ENCODE assay signal across 12 mouse cellular contexts in genomic region chr9:107480477-107481069, GRCm38 (mm10). TPM values are rescaled to one million over a fixed set of nuclear protein-coding genes. Genes with fewer than 3 reads are reported as not detected.
DNase-seq lines count a peak whose midpoint lies in the region; ATAC-seq lines count a peak whose summit lies in the region.
"Had no signal": no experiment of that assay in that cellular context is flagged by ENCODE, and none has a peak within 500 bp of the region (broad histone marks: within the 10 kb centered on the region; RNA-seq: fewer than 3 reads in every experiment).

No protein-coding gene starts in this region.

- 3% methylated on average over 9 of the region's 9 CpGs for WGBS in forebrain, embryonic 10.5 days
- WGBS in hindbrain, embryonic 16.5 days = 12% methylated on average over 9 of the region's 9 CpGs

- H3K9me3 ChIP-seq in forebrain, embryonic 10.5 days = no peaks in the 10 kb centered on the region
- no peaks in the 10 kb centered on the region for H3K9me3 ChIP-seq in hindbrain, embryonic 16.5 days (ENCODE audit: control insufficient read depth, low read length)

- peak overlapping the region; percentile 15; the same call in 1 of the 2 replicates for H3K9ac ChIP-seq in hindbrain, embryonic 16.5 days (ENCODE audit: low read depth, low read length)

- peak overlapping the region; percentile 38 for H3K4me3 ChIP-seq in forebrain, embryonic 10.5 days
- H3K4me3 ChIP-seq in hindbrain, embryonic 16.5 days (ENCODE audit: low read length) = no peak overlapping the region

- H3K27ac ChIP-seq in forebrain, embryonic 10.5 days = peak overlapping the region; percentile 87
- peak overlapping the region; percentile 74; the same call in 1 of the 2 replicates for H3K27ac ChIP-seq in hindbrain, embryonic 16.5 days (ENCODE audit: low read depth, low read length)
- H3K27ac ChIP-seq: macrophage had no signal

- peaks cover 68% of the 10 kb centered on the region for H3K4me1 ChIP-seq in forebrain, embryonic 10.5 days
- H3K4me1 ChIP-seq in hindbrain, embryonic 16.5 days (ENCODE audit: control insufficient read depth, insufficient read depth, low read depth, low read length) = peaks cover 41% of the 10 kb centered on the region

- DNase-seq in embryo, embryonic 10.5 days (ENCODE audit: low spot score) = peak; percentile 53
- DNase-seq in forebrain, embryonic 10.5 days (ENCODE audit: extremely low spot score, low spot score) = peak; percentile 65
- DNase-seq in neural tube, embryonic 10.5 days (ENCODE audit: extremely low spot score, low spot score) = peak; percentile 32
- DNase-seq in right cerebral cortex, adult 2 months (ENCODE audit: low spot score in 2 of 2) = no peak
- DNase-seq in gastrocnemius, postnatal 10 days = no peak
- no peak for DNase-seq in adrenal gland, adult 2 months
- DNase-seq: adrenal gland, adult 8-10 months; cerebellum, adult 9-11 months; kidney, postnatal 14 days had no signal

- no peaks in the 10 kb centered on the region for H3K27me3 ChIP-seq in forebrain, embryonic 10.5 days (ENCODE audit: poor library complexity, severe bottlenecking)
- H3K27me3 ChIP-seq in hindbrain, embryonic 16.5 days (replicated peaks; ENCODE audit: control insufficient read depth, insufficient read depth, low read length) = no peaks in the 10 kb centered on the region

- ATAC-seq in hindbrain, embryonic 16.5 days = no peak
- ATAC-seq in inflammation-experienced regulatory T-cells, adult 6 months = no peak

- H3K36me3 ChIP-seq in forebrain, embryonic 10.5 days (replicated peaks) = no peaks in the 10 kb centered on the region
- H3K36me3 ChIP-seq in hindbrain, embryonic 16.5 days (ENCODE audit: control insufficient read depth, insufficient read depth, low read length) = no peaks in the 10 kb centered on the region

- no peak overlapping the region for H3K4me2 ChIP-seq in hindbrain, embryonic 16.5 days (ENCODE audit: low read length)

RNA-seq across cellular contexts. Expression of gene Tmem115, which starts 53.2 kb away (rescaled TPM):
- 33.0 and 35.8 TPM in 2 replicates for polyA plus RNA-seq in forebrain, embryonic 10.5 days (2016; fragmentation: Nextera tagmentation; extraction: Ambion mirVana)
- polyA plus RNA-seq in hindbrain, embryonic 16.5 days (2015; fragmentation: Nextera tagmentation; extraction: Ambion mirVana) = 45.7 and 46.0 TPM in 2 replicates
- 10 to 100 TPM; 17.5 to 28.0 (median 19.6) TPM for polyA plus RNA-seq in inflammation-experienced regulatory T-cells, adult 6 months (2017; shearing (Covaris generic))
- 10 to 100 TPM; 20.2 to 22.7 TPM for total RNA-seq in gastrocnemius, postnatal 10 days (2021)
- 10 to 100 TPM; 43.2 to 48.1 TPM for total RNA-seq in adrenal gland, adult 2 months (2021)
- polyA plus RNA-seq in adrenal gland, adult 2 months (2012; rRNA removed) = 84.2 and 96.5 TPM in 2 replicates

Comparison
In these comparisons a context has a peak if more than half of its experiments do, and no peak if none do; other contexts are left out.
1. DNase-seq: peak in embryo, embryonic 10.5 days (single experiment), forebrain, embryonic 10.5 days (single experiment) and neural tube, embryonic 10.5 days (single experiment); none in right cerebral cortex, adult 2 months (0 of 2), gastrocnemius, postnatal 10 days (single experiment) and adrenal gland, adult 2 months (single experiment).